Mouse (Mus musculus) spleen, postnatal 10 days (tissue): ENCODE measurements around the gene Gm3327.
"Not testable (repeated sequence)": the region's sequence is repeated elsewhere in the genome, so short reads cannot be mapped to it uniquely, and the experiment has no call there.

ENCODE experiments used
- DNase-seq, 2 experiments: peaks; one replicate each; pipeline ENCODE4 v3.0.0; 2021 to 2022; ENCODE audit warnings: low spot score in 2 of 2

Gm3327 gene

GRCm38 (mm10) chr14:44123551-44123950 is at the start of gene Gm3327:
Gene Gm3327, plus strand, starts transcription at chr14:44123851.
- not testable (repeated sequence) for DNase-seq

GRCm38 (mm10) chr14:44077785-44078341 is 45.8 kb upstream of the Gm3327 start:
- not testable (repeated sequence) for DNase-seq

GRCm38 (mm10) chr14:44086588-44086987 is 37.1 kb upstream of the Gm3327 start:
- DNase-seq: not testable (repeated sequence)

DNA sequence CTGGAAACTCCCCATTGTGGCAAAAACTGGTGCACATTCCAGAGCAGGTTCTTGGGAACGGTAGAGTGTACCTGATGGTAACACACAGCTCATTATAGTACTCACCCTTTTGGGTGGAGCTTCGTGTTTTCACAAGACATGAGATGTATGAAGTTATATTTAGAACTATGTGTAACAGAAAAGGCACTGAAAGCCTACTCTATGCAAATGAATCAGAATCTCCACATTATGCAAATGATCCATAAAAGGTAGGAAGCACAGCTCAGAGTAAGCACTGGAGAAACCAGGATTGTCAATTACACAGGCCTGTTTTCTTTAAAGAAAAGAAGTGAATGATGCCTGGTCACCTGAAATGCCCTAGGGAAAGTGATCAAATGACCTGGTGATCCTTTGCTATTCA is 36.1 kb upstream of the Gm3327 start:
- not testable (repeated sequence) for DNase-seq

DNA sequence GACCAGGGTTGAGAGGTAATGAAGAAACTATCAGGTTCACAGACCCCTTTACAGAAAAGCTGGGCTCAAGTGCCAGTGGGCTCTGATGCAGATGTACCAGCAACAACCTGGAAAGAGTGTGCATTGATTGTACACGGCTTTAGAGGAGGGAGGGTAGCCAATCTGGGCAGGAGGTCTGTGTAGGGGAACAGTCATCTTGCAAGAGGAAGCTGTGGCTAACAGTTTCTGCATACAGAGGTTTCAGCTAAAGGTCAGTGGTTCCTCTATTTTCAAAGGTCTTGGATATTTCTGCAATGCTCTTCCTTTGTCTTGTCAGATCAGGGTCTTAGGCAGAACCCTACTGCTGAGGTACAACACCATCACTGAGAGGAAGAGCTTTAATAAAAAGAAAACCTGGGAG is 32.1 kb upstream of the Gm3327 start:
- DNase-seq: not testable (repeated sequence)

DNA sequence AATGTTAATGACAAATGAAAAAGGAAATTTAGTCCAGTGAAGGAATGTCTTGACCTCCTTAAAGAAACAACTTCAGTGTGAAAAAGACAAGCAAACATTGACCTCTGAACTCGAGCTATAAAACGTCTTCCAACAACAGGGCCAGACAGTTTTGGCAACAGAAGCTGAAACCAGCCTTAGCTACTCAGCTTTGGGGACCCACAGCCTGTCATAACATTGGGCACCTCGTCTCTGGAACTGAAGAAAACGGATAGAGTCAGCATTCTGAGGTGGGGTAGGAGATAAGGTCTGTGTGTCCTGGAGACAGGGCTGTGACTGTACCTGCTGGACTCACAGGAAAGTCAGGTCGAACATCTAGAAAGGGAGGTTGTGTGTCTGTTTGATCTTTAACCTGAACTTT is 29.2 kb upstream of the Gm3327 start:
- DNase-seq: not testable (repeated sequence)

- DNase-seq: not testable (repeated sequence)
These were observed 23.6 kb upstream of the Gm3327 start for GRCm38 (mm10) chr14:44100030-44100429.

DNA sequence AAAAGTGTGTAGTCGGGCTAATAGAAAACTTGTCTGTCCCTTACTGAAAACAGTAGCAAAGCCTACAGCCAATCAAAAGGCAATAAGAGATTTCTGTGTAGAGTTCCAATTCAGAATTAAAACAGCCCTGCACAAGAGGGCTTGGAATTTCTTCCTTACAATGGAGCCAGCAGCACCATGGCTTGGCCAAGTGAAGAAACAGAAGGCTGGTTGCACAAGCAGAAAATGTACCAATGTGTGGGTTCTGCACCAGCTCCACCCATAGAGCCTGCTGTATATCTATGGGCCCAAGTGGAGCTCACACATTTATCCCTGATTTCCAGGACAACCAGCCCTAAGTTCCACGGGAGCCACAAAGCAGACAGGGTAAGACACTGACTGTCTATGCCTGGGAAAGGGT is 21.3 kb upstream of the Gm3327 start, which contains the start of gene Ear2:
Gene Ear2, plus strand, starts transcription at position 301 of the 400 bp plus-strand sequence.
- not testable (repeated sequence) for DNase-seq

- no peak for DNase-seq
These were observed 12.7 kb upstream of the Gm3327 start for GRCm38 (mm10) chr14:44110981-44111380.
